Mouse (Mus musculus): ENCODE measurements around the gene Olfr320. TPM values are rescaled to one million over a fixed set of nuclear protein-coding genes. Genes with fewer than 3 reads are reported as not detected.

Olfr320 gene
- not detected in 2 replicates for polyA plus RNA-seq (2015; fragmentation: Nextera tagmentation; extraction: Ambion mirVana)

GRCm38 (mm10) chr11:58680799-58681198 lies at the start of gene Olfr320:
Gene Olfr320, plus strand, starts transcription at chr11:58681099.

DNA sequence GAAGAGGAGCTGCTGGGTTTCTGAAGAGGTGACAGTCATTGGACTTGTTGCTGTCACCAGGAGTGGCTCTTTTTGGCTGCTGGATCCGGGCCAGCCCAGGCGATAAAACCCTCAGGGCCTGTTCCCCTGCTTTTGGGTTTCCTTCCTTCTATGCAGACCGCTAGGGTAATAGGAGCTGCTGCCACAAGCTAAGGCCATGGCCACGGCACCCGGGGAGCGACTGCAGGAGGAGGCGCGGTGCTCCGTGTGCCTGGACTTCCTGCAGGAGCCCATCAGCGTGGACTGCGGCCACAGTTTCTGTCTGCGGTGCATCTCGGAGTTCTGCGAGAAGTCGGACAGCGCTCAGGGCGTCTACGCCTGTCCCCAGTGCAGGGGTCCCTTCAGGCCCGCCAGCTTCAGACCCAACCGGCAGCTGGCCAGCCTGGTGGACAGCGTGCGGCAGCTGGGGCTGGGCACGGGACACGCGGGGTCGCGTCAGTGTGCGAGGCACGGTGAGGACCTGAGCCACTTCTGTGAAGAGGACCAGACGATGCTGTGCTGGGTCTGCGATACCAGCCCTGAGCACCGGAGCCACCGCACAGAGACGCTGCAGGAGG lies 40.5 kb upstream of the Olfr320 start, which contains the start of gene Trim58:
Gene Trim58, plus strand, starts transcription at position 194 of the 596 bp plus-strand sequence.

GRCm38 (mm10) chr11:58658596-58658995 lies 22.3 kb upstream of the Olfr320 start, which contains the start of gene Olfr322:
Gene Olfr322, plus strand, starts transcription at chr11:58658782.

DNA sequence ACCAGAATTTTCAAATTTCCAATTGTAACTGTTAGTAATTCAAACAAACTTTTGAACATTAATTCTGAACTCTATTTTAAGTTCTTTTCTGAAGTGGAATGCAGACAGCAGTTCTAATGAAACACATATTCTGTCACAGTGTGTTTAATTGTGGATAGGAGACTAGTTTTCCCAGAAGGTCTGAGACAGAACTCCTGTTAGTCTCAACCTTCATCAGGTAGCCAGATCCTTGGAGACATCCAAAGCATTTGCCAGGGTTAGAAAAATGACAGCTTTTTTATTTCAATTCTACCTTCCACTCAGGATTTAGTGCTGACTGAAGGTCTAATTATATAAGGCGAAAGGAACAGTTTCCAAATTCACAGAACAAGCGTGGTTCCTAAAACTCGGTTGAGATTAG lies 18.0 kb downstream of the Olfr320 start, which contains the start of gene Olfr319:
Gene Olfr319, plus strand, starts transcription at position 301 of the 400 bp plus-strand sequence.

GRCm38 (mm10) chr11:58723914-58724313 lies 43.0 kb downstream of the Olfr320 start, which contains the start of gene Olfr318:
Gene Olfr318, minus strand, starts transcription at chr11:58724014.

Other genes with a start within 250 kb of the Olfr320 start
- gene Gm12253, start 248.5 kb upstream of the Olfr320 start, polyA plus RNA-seq (2015; fragmentation: Nextera tagmentation; extraction: Ambion mirVana), result not detected in 2 replicates
- not detected in 2 replicates for gene Lypd9, start 228.2 kb upstream of the Olfr320 start, polyA plus RNA-seq (2015; fragmentation: Nextera tagmentation; extraction: Ambion mirVana)
- gene Olfr30, start 218.8 kb upstream of the Olfr320 start, polyA plus RNA-seq (2015; fragmentation: Nextera tagmentation; extraction: Ambion mirVana), result not detected in 2 replicates
- not detected in 2 replicates for gene Olfr332, start 188.5 kb upstream of the Olfr320 start, polyA plus RNA-seq (2015; fragmentation: Nextera tagmentation; extraction: Ambion mirVana)
- gene Olfr331, start 178.5 kb upstream of the Olfr320 start, polyA plus RNA-seq (2015; fragmentation: Nextera tagmentation; extraction: Ambion mirVana), result not detected in 2 replicates
- gene Olfr330, start 146.3 kb upstream of the Olfr320 start, polyA plus RNA-seq (2015; fragmentation: Nextera tagmentation; extraction: Ambion mirVana), result not detected in 2 replicates
- 0.12 TPM in 1 of 2 replicates, not detected in the other for gene Olfr329-ps, start 134.7 kb upstream of the Olfr320 start, polyA plus RNA-seq (2015; fragmentation: Nextera tagmentation; extraction: Ambion mirVana)
- gene Olfr328, start 125.5 kb upstream of the Olfr320 start, polyA plus RNA-seq (2015; fragmentation: Nextera tagmentation; extraction: Ambion mirVana), result not detected in 2 replicates
- not detected in 2 replicates for gene Olfr224, start 110.5 kb upstream of the Olfr320 start, polyA plus RNA-seq (2015; fragmentation: Nextera tagmentation; extraction: Ambion mirVana)
- gene Olfr325, start 103.4 kb upstream of the Olfr320 start, polyA plus RNA-seq (2015; fragmentation: Nextera tagmentation; extraction: Ambion mirVana), result not detected in 2 replicates
- not detected in 2 replicates for gene Olfr324, start 86.0 kb upstream of the Olfr320 start, polyA plus RNA-seq (2015; fragmentation: Nextera tagmentation; extraction: Ambion mirVana)
- not detected in 2 replicates for gene 2210407C18Rik, start 65.0 kb upstream of the Olfr320 start, polyA plus RNA-seq (2015; fragmentation: Nextera tagmentation; extraction: Ambion mirVana)
- gene Olfr323, start 50.6 kb upstream of the Olfr320 start, polyA plus RNA-seq (2015; fragmentation: Nextera tagmentation; extraction: Ambion mirVana), result not detected in 2 replicates
- not detected in 2 replicates for gene Trim58, start 40.6 kb upstream of the Olfr320 start, polyA plus RNA-seq (2015; fragmentation: Nextera tagmentation; extraction: Ambion mirVana)
- not detected in 2 replicates for gene Olfr322, start 22.3 kb upstream of the Olfr320 start, polyA plus RNA-seq (2015; fragmentation: Nextera tagmentation; extraction: Ambion mirVana)
- not detected in 2 replicates for gene Olfr319, start 18.1 kb downstream of the Olfr320 start, polyA plus RNA-seq (2015; fragmentation: Nextera tagmentation; extraction: Ambion mirVana)
- gene Olfr318, start 42.9 kb downstream of the Olfr320 start, polyA plus RNA-seq (2015; fragmentation: Nextera tagmentation; extraction: Ambion mirVana), result not detected in 2 replicates
- not detected in 2 replicates for gene Olfr317, start 58.1 kb downstream of the Olfr320 start, polyA plus RNA-seq (2015; fragmentation: Nextera tagmentation; extraction: Ambion mirVana)
- not detected in 2 replicates for gene Olfr316, start 71.6 kb downstream of the Olfr320 start, polyA plus RNA-seq (2015; fragmentation: Nextera tagmentation; extraction: Ambion mirVana)
- gene Olfr315, start 92.1 kb downstream of the Olfr320 start, polyA plus RNA-seq (2015; fragmentation: Nextera tagmentation; extraction: Ambion mirVana), result not detected in 2 replicates
- gene Olfr314, start 101.9 kb downstream of the Olfr320 start, polyA plus RNA-seq (2015; fragmentation: Nextera tagmentation; extraction: Ambion mirVana), result not detected in 2 replicates
- 1.3 and 1.9 TPM in 2 replicates for gene Fam183b, start 120.9 kb downstream of the Olfr320 start, polyA plus RNA-seq (2015; fragmentation: Nextera tagmentation; extraction: Ambion mirVana)
- not detected in 2 replicates for gene Olfr313, start 133.9 kb downstream of the Olfr320 start, polyA plus RNA-seq (2015; fragmentation: Nextera tagmentation; extraction: Ambion mirVana)
- not detected in 2 replicates for gene Olfr312, start 148.1 kb downstream of the Olfr320 start, polyA plus RNA-seq (2015; fragmentation: Nextera tagmentation; extraction: Ambion mirVana)
- gene Olfr311, start 158.2 kb downstream of the Olfr320 start, polyA plus RNA-seq (2015; fragmentation: Nextera tagmentation; extraction: Ambion mirVana), result not detected in 2 replicates
- gene Gm12258, start 166.1 kb downstream of the Olfr320 start, polyA plus RNA-seq (2015; fragmentation: Nextera tagmentation; extraction: Ambion mirVana), result 2.0 TPM in 2 replicates
- 2.0 and 2.2 TPM in 2 replicates for gene 2810021J22Rik, start 186.1 kb downstream of the Olfr320 start, polyA plus RNA-seq (2015; fragmentation: Nextera tagmentation; extraction: Ambion mirVana)
- 3.0 and 3.2 TPM in 2 replicates for gene Zfp39, start 223.1 kb downstream of the Olfr320 start, polyA plus RNA-seq (2015; fragmentation: Nextera tagmentation; extraction: Ambion mirVana)
- gene Btnl10, start 236.8 kb downstream of the Olfr320 start, polyA plus RNA-seq (2015; fragmentation: Nextera tagmentation; extraction: Ambion mirVana), result not detected in 2 replicates

Data from skeletal muscle tissue, postnatal 0 days (tissue).